Mouse (Mus musculus): ENCODE data around the gene Ndufv1.
"Not testable (repeated sequence)": the region's sequence is repeated elsewhere in the genome, so short reads cannot be mapped to it uniquely, and the experiment has no call there.

Ndufv1 gene

GRCm38 (mm10) chr19:4000119-4000900 is 12.3 kb downstream of the Ndufv1 start, which contains the start of the genes Nudt8 and Gm49405:
TSS of gene Nudt8 (plus strand) at chr19:4000580.
TSS of gene Gm49405 (plus strand) at chr19:4000626.
- peak; percentile 96 to 97 for DNase-seq

- DNase-seq = no peak
These were observed 13.4 kb downstream of the Ndufv1 start for GRCm38 (mm10) chr19:3999121-3999730.

GRCm38 (mm10) chr19:3998335-3998734 is 14.3 kb downstream of the Ndufv1 start:
- DNase-seq = no peak

GRCm38 (mm10) chr19:3997231-3997630 is 15.4 kb downstream of the Ndufv1 start:
- no peak for DNase-seq

- DNase-seq = no peak
These were observed 15.9 kb downstream of the Ndufv1 start for GRCm38 (mm10) chr19:3996747-3997146.

GRCm38 (mm10) chr19:3996106-3996505 is 16.5 kb downstream of the Ndufv1 start:
- DNase-seq = no peak

- DNase-seq = no peak
These were observed 17.1 kb downstream of the Ndufv1 start for GRCm38 (mm10) chr19:3995505-3995904.

- no peak for DNase-seq
These were observed 17.7 kb downstream of the Ndufv1 start for GRCm38 (mm10) chr19:3994932-3995331.

- no peak for DNase-seq
These were observed 20.2 kb downstream of the Ndufv1 start, which contains the start of gene Tbx10 for GRCm38 (mm10) chr19:3992416-3992815. TSS of gene Tbx10 (plus strand) at chr19:3992752.

GRCm38 (mm10) chr19:3991966-3992365 is 20.6 kb downstream of the Ndufv1 start:
- DNase-seq = no peak

GRCm38 (mm10) chr19:3991562-3991961 is 21.0 kb downstream of the Ndufv1 start:
- DNase-seq = no peak

- DNase-seq = no peak
These were observed 21.8 kb downstream of the Ndufv1 start for GRCm38 (mm10) chr19:3990804-3991203.

GRCm38 (mm10) chr19:3988750-3989149 is 23.9 kb downstream of the Ndufv1 start:
- DNase-seq = no peak

GRCm38 (mm10) chr19:3988066-3988465 is 24.5 kb downstream of the Ndufv1 start:
- DNase-seq = no peak

GRCm38 (mm10) chr19:3986334-3986733 is 26.3 kb downstream of the Ndufv1 start, which contains the start of gene Acy3:
TSS of gene Acy3 (plus strand) at chr19:3986570.
- DNase-seq = peak in 1 of 2 experiments; percentile 56

GRCm38 (mm10) chr19:3985261-3985681 is 27.3 kb downstream of the Ndufv1 start:
- no peak for DNase-seq

- DNase-seq = no peak
These were observed 28.9 kb downstream of the Ndufv1 start for GRCm38 (mm10) chr19:3983527-3984200.

GRCm38 (mm10) chr19:3980917-3981316 is 31.7 kb downstream of the Ndufv1 start:
- no peak for DNase-seq

GRCm38 (mm10) chr19:3980309-3980708 is 32.3 kb downstream of the Ndufv1 start:
- DNase-seq = peak; percentile 73 to 86

GRCm38 (mm10) chr19:3975866-3976265 is 36.7 kb downstream of the Ndufv1 start:
- no peak for DNase-seq

GRCm38 (mm10) chr19:3974608-3975007 is 38.0 kb downstream of the Ndufv1 start:
- DNase-seq = not testable (repeated sequence)

- no peak for DNase-seq
These were observed 40.4 kb downstream of the Ndufv1 start, which contains the start of gene Aldh3b2 for GRCm38 (mm10) chr19:3972229-3972628. TSS of gene Aldh3b2 (plus strand) at chr19:3972328.

GRCm38 (mm10) chr19:3967258-3967657 is 45.3 kb downstream of the Ndufv1 start:
- DNase-seq = no peak
